Comparison of ENCODE assay signal across 9 mouse cellular contexts in genomic region chr14:116937910-116938560, GRCm38 (mm10). TPM values are rescaled to one million over a fixed set of nuclear protein-coding genes. Genes with fewer than 3 reads are reported as not detected.
DNase-seq lines count a peak whose midpoint lies in the region; ATAC-seq and TF ChIP-seq lines count a peak whose summit lies in the region.
"Had no signal": no experiment of that assay in that cellular context is flagged by ENCODE, and none has a peak within 500 bp of the region (broad histone marks: within the 10 kb centered on the region; RNA-seq: fewer than 3 reads in every experiment).

No protein-coding gene starts in this region.

- no peak for ATAC-seq in lung, embryonic 14.5 days (ENCODE audit: insufficient read depth)
- peak; percentile 73; the same call in 1 of the 2 replicates for ATAC-seq in forebrain, embryonic 15.5 days (replicated peaks)
- ATAC-seq in granulocyte monocyte progenitor cell, adult 5-6 weeks (replicated peaks; ENCODE audit: poor library complexity, severe bottlenecking): no peak

- H3K9ac ChIP-seq in lung, embryonic 14.5 days: no peak overlapping the region
- no peak overlapping the region for H3K9ac ChIP-seq in forebrain, embryonic 15.5 days (replicated peaks)
- H3K9ac ChIP-seq: liver, embryonic 15.5 days had no signal

- no peaks in the 10 kb centered on the region for H3K4me1 ChIP-seq in lung, embryonic 14.5 days (ENCODE audit: insufficient read depth)
- H3K4me1 ChIP-seq in forebrain, embryonic 15.5 days: peaks cover 8% of the 10 kb centered on the region; the same call in 1 of the 2 replicates
- H3K4me1 ChIP-seq: liver, embryonic 15.5 days had no signal

- no peaks in the 10 kb centered on the region for H3K9me3 ChIP-seq in lung, embryonic 14.5 days (ENCODE audit: low read depth, low read length)
- H3K9me3 ChIP-seq in forebrain, embryonic 15.5 days: no peaks in the 10 kb centered on the region
- H3K9me3 ChIP-seq: liver, embryonic 15.5 days had no signal

- no peaks in the 10 kb centered on the region for H3K36me3 ChIP-seq in lung, embryonic 14.5 days (ENCODE audit: insufficient read depth)
- no peaks in the 10 kb centered on the region for H3K36me3 ChIP-seq in forebrain, embryonic 15.5 days
- H3K36me3 ChIP-seq: liver, embryonic 15.5 days had no signal

- peak; percentile 9 for DNase-seq in gastrocnemius, postnatal 10 days
- no peak for DNase-seq in gastrocnemius, postnatal 4 days (ENCODE audit: low spot score in 2 of 2)
- no peak for DNase-seq in lung, embryonic 14.5 days
- no peak for DNase-seq in lung, postnatal 25 days (ENCODE audit: low spot score)
- DNase-seq in retina, postnatal 1 day: peak; percentile 56
- DNase-seq in adrenal gland, adult 18-20 months (ENCODE audit: low spot score in 2 of 2): no peak

- H3K27ac ChIP-seq in lung, embryonic 14.5 days (ENCODE audit: low read depth): no peak overlapping the region
- H3K27ac ChIP-seq in forebrain, embryonic 15.5 days (replicated peaks): no peak overlapping the region
- H3K27ac ChIP-seq: liver, embryonic 15.5 days had no signal

- peak; percentile 40; the same call in 1 of the 2 replicates for TF ChIP-seq CTCF in lung, embryonic 14.5 days (IDR thresholded peaks at IDR 0.05; ENCODE audit: low read depth)

- H3K4me3 ChIP-seq in lung, embryonic 14.5 days (ENCODE audit: low read depth, low read length): no peak overlapping the region
- H3K4me3 ChIP-seq in forebrain, embryonic 15.5 days: no peak overlapping the region
- H3K4me3 ChIP-seq: liver, embryonic 15.5 days had no signal

- no peak overlapping the region for H3K4me2 ChIP-seq in lung, embryonic 14.5 days
- H3K4me2 ChIP-seq in forebrain, embryonic 15.5 days (replicated peaks): no peak overlapping the region
- H3K4me2 ChIP-seq: liver, embryonic 15.5 days had no signal

- 77% methylated on average over 14 of the region's 14 CpGs for WGBS in lung, embryonic 14.5 days
- 58% methylated on average over 14 of the region's 14 CpGs for WGBS in forebrain, embryonic 15.5 days

- H3K27me3 ChIP-seq in lung, embryonic 14.5 days (ENCODE audit: insufficient read depth, low read length): no peaks in the 10 kb centered on the region
- no peaks in the 10 kb centered on the region for H3K27me3 ChIP-seq in forebrain, embryonic 15.5 days
- H3K27me3 ChIP-seq: liver, embryonic 15.5 days had no signal

RNA-seq across cellular contexts. Expression of gene Gpc6, which starts 12.9 kb away (rescaled TPM):
- 10 to 100 TPM; 14.4 to 17.5 TPM for total RNA-seq in gastrocnemius, postnatal 10 days (2021)
- 10 to 100 TPM; 23.6 to 26.7 TPM for total RNA-seq in gastrocnemius, postnatal 4 days (2021)
- polyA plus RNA-seq in lung, embryonic 14.5 days (2014; fragmentation: Nextera tagmentation; extraction: Ambion mirVana): 37.0 and 38.9 TPM in 2 replicates
- polyA plus RNA-seq in forebrain, embryonic 15.5 days (2015; fragmentation: Nextera tagmentation; extraction: Ambion mirVana): 18.3 TPM in 2 replicates
- not detected in 2 replicates for total RNA-seq in granulocyte monocyte progenitor cell, adult 5-6 weeks (2014; fragmentation: Nextera tagmentation)
- total RNA-seq in granulocyte monocyte progenitor cell, adult 5-6 weeks (2017): not detected in 2 replicates
- 1 to 10 TPM; 9.2 to 9.8 TPM for total RNA-seq in adrenal gland, adult 18-20 months (2021)

Comparison
In these comparisons a context has a peak if more than half of its experiments do, and no peak if none do; other contexts are left out.
1. DNase-seq: peak in gastrocnemius, postnatal 10 days (single experiment) and retina, postnatal 1 day (single experiment); none in gastrocnemius, postnatal 4 days (0 of 2), lung, embryonic 14.5 days (single experiment), lung, postnatal 25 days (single experiment) and adrenal gland, adult 18-20 months (0 of 2).
2. RNA of gene Gpc6, which starts 12.9 kb away (total RNA-seq): 23.6 to 26.7 TPM in gastrocnemius, postnatal 4 days, 14.4 to 17.5 TPM in gastrocnemius, postnatal 10 days and 9.2 to 9.8 TPM in adrenal gland, adult 18-20 months; not detected in granulocyte monocyte progenitor cell, adult 5-6 weeks; every median in the first group is over 10 times any median in the second.